Mouse (Mus musculus) heart, embryonic 11.5 days (tissue): ENCODE measurements around the gene Wfdc6a. TPM values are rescaled to one million over a fixed set of nuclear protein-coding genes. Genes with fewer than 3 reads are reported as not detected.

ENCODE experiments used
- ATAC-seq: fragments of 200-750 bp; cut with Nextera tagmentation; replicated peaks from 2 replicates; pipeline ENCODE4 v1.8.0; 2017; ENCODE audit warnings: moderate library complexity; ENCODE audit not compliant: insufficient number of reproducible peaks, low FRiP score, low TSS enrichment
- H3K27ac ChIP-seq: fragments of 300-500 bp; sonication (generic); 2 replicates; pipeline ENCODE4 v1.5.1; 2014; ENCODE audit warnings: mild to moderate bottlenecking, low read depth, low read length
- H3K27me3 ChIP-seq: fragments of 300-500 bp; sonication (generic); 2 replicates; pipeline ENCODE4 v1.6.1; 2014; ENCODE audit warnings: mild to moderate bottlenecking, low read length, mixed read lengths; ENCODE audit not compliant: control insufficient read depth, insufficient read depth
- H3K36me3 ChIP-seq: fragments of 300-500 bp; sonication (generic); 2 replicates; pipeline ENCODE4 v1.6.1; 2014; ENCODE audit warnings: mild to moderate bottlenecking, low read length, moderate library complexity, mixed read lengths; ENCODE audit not compliant: control insufficient read depth, insufficient read depth
- H3K4me1 ChIP-seq: fragments of 300-500 bp; sonication (generic); 2 replicates; pipeline ENCODE4 v1.6.1; 2014; ENCODE audit warnings: low read length; ENCODE audit not compliant: control insufficient read depth, insufficient read depth
- H3K4me2 ChIP-seq: fragments of 300-500 bp; sonication (generic); 2 replicates; pipeline ENCODE4 v1.6.1; 2014; ENCODE audit warnings: mild to moderate bottlenecking, moderate library complexity
- H3K4me3 ChIP-seq: fragments of 300-500 bp; sonication (generic); 2 replicates; pipeline ENCODE4 v1.5.1; 2014; ENCODE audit warnings: low read depth, low read length
- H3K9ac ChIP-seq: fragments of 300-500 bp; sonication (generic); 2 replicates; pipeline ENCODE4 v1.6.1; 2014; ENCODE audit warnings: mild to moderate bottlenecking, low read depth, low read length, moderate library complexity
- H3K9me3 ChIP-seq: fragments of 300-500 bp; sonication (generic); replicated peaks from 2 replicates; pipeline ENCODE4 v1.6.1; 2016; ENCODE audit warnings: low read length; ENCODE audit not compliant: control insufficient read depth
- WGBS: fragments of 180-500 bp; shearing (Covaris S2); extraction: QIAGEN DNeasy Blood & Tissue Kit; methylation state at CpG from one replicate; pipeline ENCODE4 v1.1.7; 2014; ENCODE audit not compliant: insufficient replicate concordance; 5-methylcytosine and 5-hydroxymethylcytosine counted together
- polyA plus RNA-seq: library from polyadenylated mRNA; unstranded; fragments of >200 nt; fragmentation: Nextera tagmentation; extraction: Ambion mirVana; gene quantifications from 2 replicates; pipeline ENCODE4 v1.2.1, GENCODE M21; 2014

Wfdc6a gene
- polyA plus RNA-seq, 1 experiment from 2014 or later, result not detected

DNA sequence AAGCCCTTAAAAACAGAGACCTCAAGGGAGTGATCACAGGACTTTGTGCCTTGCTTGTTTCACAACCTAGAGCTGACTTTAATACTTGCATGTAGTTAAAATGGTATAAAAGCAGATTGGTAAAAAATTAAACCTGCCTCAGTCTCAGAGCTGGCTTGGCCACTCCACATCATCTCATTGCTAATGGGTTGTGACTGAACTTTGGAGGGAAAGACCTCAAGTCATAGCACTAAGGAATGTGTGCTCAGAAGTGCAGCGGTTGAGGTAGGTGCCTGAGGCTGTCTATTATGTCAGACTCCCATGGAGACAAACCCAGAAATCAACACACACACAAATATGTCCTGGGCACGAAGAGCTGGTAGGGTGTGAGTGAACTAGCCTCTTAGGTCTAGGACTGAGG lies 41.5 kb downstream of the Wfdc6a start:
- Histone ChIP-seq H3K9me3 (no peaks in the 10 kb centered on the region), H3K27ac (no peak overlapping the region), H3K4me1 (no peaks in the 10 kb centered on the region), H3K4me2 (no peak overlapping the region), H3K9ac (no peak overlapping the region), H3K27me3 (no peaks in the 10 kb centered on the region), H3K36me3 (no peaks in the 10 kb centered on the region), H3K4me3 (no peak overlapping the region)
- 75% methylated on average over 2 of the region's 2 CpGs for WGBS
- ATAC-seq, result no peak

DNA sequence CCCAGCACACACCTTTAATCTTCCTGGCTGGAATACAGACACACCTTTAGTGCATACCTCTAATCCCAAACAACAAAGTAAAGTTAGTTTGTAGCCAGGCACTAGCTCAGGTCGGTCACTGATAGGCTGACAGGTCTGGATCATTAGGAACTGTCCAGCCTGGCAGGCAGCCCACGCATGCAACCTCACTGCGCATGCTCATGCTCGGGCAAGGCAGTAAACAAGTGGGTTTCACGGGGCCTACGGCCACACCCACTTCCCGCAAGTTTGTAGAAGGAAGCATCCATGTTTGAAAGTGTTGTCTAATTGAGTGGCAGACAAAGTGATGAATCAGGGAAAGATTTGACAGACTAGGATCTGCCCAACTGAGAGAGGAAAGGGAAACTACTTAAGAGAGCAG lies 42.6 kb downstream of the Wfdc6a start:
- no peak for ATAC-seq
- H3K27me3 ChIP-seq, result no peaks in the 10 kb centered on the region
- no peaks in the 10 kb centered on the region for H3K9me3 ChIP-seq
- H3K4me1 ChIP-seq, result no peaks in the 10 kb centered on the region
- WGBS, result 82% methylated on average over 7 of the region's 7 CpGs
- no peak overlapping the region for H3K27ac ChIP-seq
- H3K4me2 ChIP-seq, result no peak overlapping the region
- H3K36me3 ChIP-seq, result no peaks in the 10 kb centered on the region
- H3K9ac ChIP-seq, result no peak overlapping the region
- H3K4me3 ChIP-seq, result no peak overlapping the region

DNA sequence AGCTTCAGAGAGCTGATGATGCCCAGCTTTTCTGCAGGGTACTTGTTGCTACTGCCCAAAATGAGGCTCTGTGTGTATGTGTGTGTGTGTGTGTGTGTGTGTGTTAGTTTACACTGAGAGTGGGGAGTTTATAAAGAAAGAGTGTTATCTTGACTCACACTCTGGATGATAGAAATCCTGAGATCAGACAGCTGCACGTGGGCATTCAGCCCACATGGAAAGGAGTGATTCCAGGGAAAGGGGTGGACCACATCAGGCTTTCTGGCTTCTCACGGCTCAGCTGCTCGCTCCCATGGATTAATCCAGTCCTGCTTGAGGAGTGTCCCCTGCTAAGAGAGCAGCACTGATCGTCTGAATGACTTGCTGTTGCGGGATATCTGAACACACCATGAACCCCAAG lies 43.1 kb downstream of the Wfdc6a start:
- 68% methylated on average over 5 of the region's 5 CpGs for WGBS
- no peaks in the 10 kb centered on the region for H3K27me3 ChIP-seq
- H3K4me2 ChIP-seq, result no peak overlapping the region
- H3K4me3 ChIP-seq, result no peak overlapping the region
- H3K9ac ChIP-seq, result no peak overlapping the region
- ATAC-seq, result no peak
- H3K4me1 ChIP-seq, result no peaks in the 10 kb centered on the region
- H3K27ac ChIP-seq, result no peak overlapping the region
- no peaks in the 10 kb centered on the region for H3K9me3 ChIP-seq
- no peaks in the 10 kb centered on the region for H3K36me3 ChIP-seq

DNA sequence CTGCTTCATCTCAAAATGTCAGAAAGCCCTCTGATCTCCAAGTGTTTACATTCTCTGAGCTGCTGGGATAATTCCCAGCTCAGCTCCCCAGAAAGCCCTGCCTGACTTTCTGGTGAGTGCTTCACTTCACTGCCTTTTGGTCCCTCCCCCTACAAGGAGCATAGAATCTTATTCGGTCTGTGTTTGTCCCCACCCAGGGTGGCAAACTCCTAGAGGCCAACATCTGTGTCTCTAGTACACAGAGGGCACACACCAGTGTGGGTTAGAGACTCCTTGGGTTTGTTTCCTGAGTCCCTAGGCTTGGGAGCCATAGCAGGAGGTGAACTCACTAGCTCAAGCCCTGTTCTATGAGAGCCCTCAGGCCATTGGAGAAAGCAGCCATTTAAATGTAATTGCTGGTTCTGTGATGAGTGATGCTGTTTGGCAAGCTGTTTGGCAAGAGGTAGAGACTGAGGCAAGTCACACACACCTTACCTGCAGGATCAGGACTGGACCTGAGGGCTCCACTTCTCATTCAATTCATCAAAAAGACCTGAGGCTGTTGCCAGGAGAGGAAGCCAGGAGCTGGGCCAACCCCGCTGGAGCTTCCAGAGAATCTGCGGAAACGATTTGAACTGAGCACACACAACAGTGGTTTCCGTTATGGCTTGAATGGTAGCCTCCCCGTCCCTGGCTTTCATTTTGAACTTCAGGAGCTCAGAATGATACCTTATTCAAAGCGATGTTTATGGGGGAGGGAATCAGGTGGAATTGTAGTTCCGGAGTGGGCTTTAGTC lies 44.4 kb downstream of the Wfdc6a start:
- H3K27ac ChIP-seq, result no peak overlapping the region
- no peak overlapping the region for H3K4me2 ChIP-seq
- no peaks in the 10 kb centered on the region for H3K9me3 ChIP-seq
- H3K9ac ChIP-seq, result no peak overlapping the region
- H3K27me3 ChIP-seq, result no peaks in the 10 kb centered on the region
- ATAC-seq, result no peak
- no peaks in the 10 kb centered on the region for H3K36me3 ChIP-seq
- H3K4me3 ChIP-seq, result no peak overlapping the region
- H3K4me1 ChIP-seq, result no peaks in the 10 kb centered on the region
- WGBS, result 51% methylated on average over 8 of the region's 8 CpGs

DNA sequence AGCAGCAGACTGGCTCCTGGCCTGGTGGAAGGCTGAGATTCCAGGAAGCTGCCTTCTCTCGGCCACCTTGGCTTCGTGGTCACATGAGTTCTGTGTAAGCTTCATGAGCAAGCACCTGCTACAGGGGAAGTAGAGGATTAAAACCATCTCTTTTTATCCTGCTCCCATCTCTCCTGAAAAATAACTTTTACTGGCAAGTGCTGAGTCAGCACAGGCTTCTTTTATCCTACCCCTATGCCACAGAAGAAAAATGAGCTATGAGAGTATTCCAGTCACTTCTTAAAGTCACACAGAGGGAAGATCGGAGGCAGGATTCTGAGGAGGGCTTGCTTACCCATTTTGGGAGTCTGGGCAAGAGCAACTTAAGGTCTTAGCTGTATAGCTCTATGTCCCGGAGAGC lies 48.2 kb downstream of the Wfdc6a start:
- Histone ChIP-seq H3K9ac (no peak overlapping the region), H3K4me2 (no peak overlapping the region), H3K4me3 (no peak overlapping the region), H3K36me3 (no peaks in the 10 kb centered on the region), H3K9me3 (no peaks in the 10 kb centered on the region), H3K27ac (no peak overlapping the region), H3K4me1 (no peaks in the 10 kb centered on the region), H3K27me3 (no peaks in the 10 kb centered on the region)
- 69% methylated on average over 4 of the region's 4 CpGs for WGBS
- no peak for ATAC-seq

DNA sequence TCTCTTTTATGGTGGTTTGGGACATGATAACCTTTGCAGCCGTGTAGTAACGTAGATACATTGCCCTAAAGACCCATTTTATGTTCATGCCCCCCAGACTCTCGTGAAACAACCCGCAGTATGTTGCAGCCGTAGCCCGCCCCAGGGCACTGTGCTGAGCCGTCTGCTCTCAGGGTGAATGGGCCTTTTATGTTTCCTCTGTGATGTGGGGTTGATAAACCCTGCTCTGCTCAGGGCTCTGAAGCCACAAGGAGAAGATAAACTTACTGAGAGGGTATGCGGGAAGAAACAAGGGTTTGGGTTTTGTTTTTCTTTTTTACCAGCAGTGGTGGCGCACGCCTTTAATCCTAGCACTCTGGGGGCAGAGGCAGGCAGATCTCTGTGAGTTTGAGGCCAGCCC lies 50.9 kb downstream of the Wfdc6a start:
- Histone ChIP-seq H3K27ac (no peak overlapping the region), H3K9ac (no peak overlapping the region), H3K9me3 (no peaks in the 10 kb centered on the region), H3K4me3 (no peak overlapping the region), H3K4me2 (no peak overlapping the region), H3K27me3 (no peaks in the 10 kb centered on the region), H3K36me3 (no peaks in the 10 kb centered on the region), H3K4me1 (no peaks in the 10 kb centered on the region)
- WGBS, result 69% methylated on average over 10 of the region's 10 CpGs
- ATAC-seq, result no peak

DNA sequence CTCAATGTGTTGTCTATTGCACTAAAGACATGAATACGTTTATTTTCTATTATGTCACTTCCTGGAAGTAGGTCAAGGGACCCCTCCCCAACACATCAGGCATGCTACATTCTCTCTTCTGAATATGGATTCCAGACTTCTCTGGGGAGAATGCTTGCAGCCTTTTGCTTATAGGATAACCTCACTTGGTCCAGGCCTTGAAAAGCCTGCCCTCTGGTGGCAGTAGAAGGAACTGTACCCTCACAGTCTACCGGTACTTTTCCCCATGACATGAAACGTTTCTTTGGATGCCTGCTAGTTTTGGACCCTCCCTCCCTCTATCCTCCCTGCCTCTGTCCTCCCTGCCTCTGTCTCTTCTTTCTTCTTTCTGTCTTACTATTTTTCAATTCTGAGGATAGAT lies 54.1 kb downstream of the Wfdc6a start:
- Histone ChIP-seq H3K4me2 (no peak overlapping the region), H3K27me3 (no peaks in the 10 kb centered on the region), H3K27ac (no peak overlapping the region), H3K4me1 (no peaks in the 10 kb centered on the region), H3K9me3 (no peaks in the 10 kb centered on the region), H3K4me3 (no peak overlapping the region), H3K9ac (no peak overlapping the region), H3K36me3 (no peaks in the 10 kb centered on the region)
- WGBS, result 4% methylated on average over 3 of the region's 3 CpGs
- no peak for ATAC-seq

Other genes starting within 250 kb of the Wfdc6a start
- 0.39 and 0.97 TPM in 2 replicates for gene Slpi, start 196.4 kb downstream of the Wfdc6a start, polyA plus RNA-seq
- gene Rbpjl, start 182.3 kb downstream of the Wfdc6a start, polyA plus RNA-seq, result 0.06 and 0.19 TPM in 2 replicates
- 0.34 and 0.77 TPM in 2 replicates for gene Matn4, start 180.3 kb downstream of the Wfdc6a start, polyA plus RNA-seq
- gene Sdc4, start 141.6 kb downstream of the Wfdc6a start, polyA plus RNA-seq, result 33.9 and 34.6 TPM in 2 replicates
- gene Sys1, start 128.5 kb downstream of the Wfdc6a start, polyA plus RNA-seq, result 37.0 and 42.3 TPM in 2 replicates
- 4.8 and 8.4 TPM in 2 replicates for gene Gm20458, start 124.5 kb downstream of the Wfdc6a start, polyA plus RNA-seq
- not detected in 2 replicates for gene Trp53tg5, start 111.7 kb downstream of the Wfdc6a start, polyA plus RNA-seq
- 16.5 and 21.9 TPM in 2 replicates for gene Dbndd2, start 99.3 kb downstream of the Wfdc6a start, polyA plus RNA-seq
- gene Pigt, start 87.9 kb downstream of the Wfdc6a start, polyA plus RNA-seq, result 63.0 and 66.0 TPM in 2 replicates
- 6.6 and 10.3 TPM in 2 replicates for gene Wfdc2, start 23.0 kb downstream of the Wfdc6a start, polyA plus RNA-seq
- gene Spint3, start 12.0 kb downstream of the Wfdc6a start, polyA plus RNA-seq, result not detected in 2 replicates
- not detected in 2 replicates for gene Eppin, start 8.1 kb upstream of the Wfdc6a start, polyA plus RNA-seq
- not detected in 2 replicates for gene Wfdc6b, start 28.1 kb upstream of the Wfdc6a start, polyA plus RNA-seq
- not detected in 2 replicates for gene Wfdc8, start 28.2 kb upstream of the Wfdc6a start, polyA plus RNA-seq
- not detected in 2 replicates for gene Wfdc16, start 53.3 kb upstream of the Wfdc6a start, polyA plus RNA-seq
- 0.53 TPM in 1 of 2 replicates, not detected in the other for gene Wfdc10, start 70.6 kb upstream of the Wfdc6a start, polyA plus RNA-seq
- gene Wfdc9, start 71.1 kb upstream of the Wfdc6a start, polyA plus RNA-seq, result not detected in 2 replicates
- not detected in 2 replicates for gene Wfdc11, start 88.6 kb upstream of the Wfdc6a start, polyA plus RNA-seq
- not detected in 2 replicates for gene Wfdc13, start 99.7 kb upstream of the Wfdc6a start, polyA plus RNA-seq
- gene Spint4, start 113.1 kb upstream of the Wfdc6a start, polyA plus RNA-seq, result not detected in 2 replicates
- gene Spint5, start 129.9 kb upstream of the Wfdc6a start, polyA plus RNA-seq, result not detected in 2 replicates
- gene Wfdc3, start 160.5 kb upstream of the Wfdc6a start, polyA plus RNA-seq, result 0.19 TPM in 1 of 2 replicates, not detected in the other
- 52.6 and 57.3 TPM in 2 replicates for gene Dnttip1, start 160.5 kb upstream of the Wfdc6a start, polyA plus RNA-seq
- gene Ube2c, start 184.5 kb upstream of the Wfdc6a start, polyA plus RNA-seq, result 449 and 506 TPM in 2 replicates
- gene Tnnc2, start 194.5 kb upstream of the Wfdc6a start, polyA plus RNA-seq, result 0.48 and 1.4 TPM in 2 replicates
- 25.1 and 27.2 TPM in 2 replicates for gene Snx21, start 200.4 kb upstream of the Wfdc6a start, polyA plus RNA-seq
- gene Acot8, start 219.4 kb upstream of the Wfdc6a start, polyA plus RNA-seq, result 15.1 and 16.8 TPM in 2 replicates
- 7.2 and 7.4 TPM in 2 replicates for gene Zswim3, start 219.7 kb upstream of the Wfdc6a start, polyA plus RNA-seq
- 11.4 and 11.7 TPM in 2 replicates for gene Zswim1, start 237.2 kb upstream of the Wfdc6a start, polyA plus RNA-seq
- gene Spata25, start 243.1 kb upstream of the Wfdc6a start, polyA plus RNA-seq, result 0.30 TPM in 1 of 2 replicates, not detected in the other
- gene Ctsa, start 247.4 kb upstream of the Wfdc6a start, polyA plus RNA-seq, result 143 and 149 TPM in 2 replicates
- gene Neurl2, start 248.0 kb upstream of the Wfdc6a start, polyA plus RNA-seq, result 41.9 and 43.2 TPM in 2 replicates